Mouse (Mus musculus): ENCODE results near the gene D630003M21Rik.

- TF ChIP-seq CTCF (IDR thresholded peaks at IDR 0.05; ENCODE audit: low read depth) (no peak), EP300 (optimal IDR thresholded peaks at IDR 0.05) (no peak)
Measured at GRCm38 (mm10) chr2:158203686-158204085, 25.3 kb downstream of the D630003M21Rik start.
